Mouse (Mus musculus) C2C12 (cell line): Measurements from ENCODE around the gene Asb6. TPM values are rescaled to one million over a fixed set of nuclear protein-coding genes. Genes with fewer than 3 reads are reported as not detected.

ENCODE experiments used
- H3K27me3 ChIP-seq: one replicate; pipeline ENCODE4 v1.6.1; 2011; ENCODE audit not compliant: control insufficient read depth, insufficient read depth, insufficient read length
- H3K36me3 ChIP-seq: one replicate; pipeline ENCODE4 v1.6.1; 2011; ENCODE audit not compliant: control insufficient read depth, insufficient read depth
- H3K4me3 ChIP-seq: one replicate; pipeline ENCODE4 v1.5.1; 2011; ENCODE audit warnings: mild to moderate bottlenecking, control low read depth; ENCODE audit not compliant: poor library complexity, insufficient read depth, severe bottlenecking
- H3K79me2 ChIP-seq: one replicate; pipeline ENCODE4 v1.6.1; 2011; ENCODE audit not compliant: control insufficient read depth, insufficient read depth
- H3K79me3 ChIP-seq: one replicate; pipeline ENCODE4 v1.6.1; 2011; ENCODE audit warnings: low read depth, control low read depth
- H3ac ChIP-seq: one replicate; pipeline ENCODE3; 2011; ENCODE audit warnings: low read depth; ENCODE audit not compliant: control insufficient read depth, insufficient read length
- CEBPB ChIP-seq: IDR thresholded peaks from one replicate; pipeline ENCODE4 v1.6.1; 2011; ENCODE audit warnings: low read depth, mild to moderate bottlenecking, control low read depth, moderate library complexity
- CTCF ChIP-seq: IDR thresholded peaks from one replicate; pipeline ENCODE4 v1.5.1; 2011; ENCODE audit not compliant: control insufficient read depth, insufficient read depth, insufficient read length
- FOSL1 ChIP-seq: IDR thresholded peaks from one replicate; pipeline ENCODE4 v1.8.0; 2011; ENCODE audit warnings: mild to moderate bottlenecking, low read length; ENCODE audit not compliant: poor library complexity, insufficient read depth, severe bottlenecking
- MAX ChIP-seq: IDR thresholded peaks from one replicate; pipeline ENCODE4 v1.6.1; 2011; ENCODE audit warnings: mild to moderate bottlenecking, control low read depth
- MYOD1 ChIP-seq: IDR thresholded peaks from one replicate; pipeline ENCODE4 v1.6.1; 2011; ENCODE audit warnings: low read depth; ENCODE audit not compliant: control insufficient read depth, insufficient read length
- MYOG ChIP-seq: IDR thresholded peaks from one replicate; pipeline ENCODE4 v1.6.1; 2011; ENCODE audit not compliant: control insufficient read depth, insufficient read length; ENCODE audit errors: extremely low read depth
- USF1 ChIP-seq: IDR thresholded peaks from one replicate; pipeline ENCODE4 v1.6.1; 2011; ENCODE audit warnings: low read depth, mild to moderate bottlenecking, control low read depth, moderate library complexity
- polyA plus RNA-seq: library from polyadenylated mRNA; unstranded; fragments of >200 nt; fragmentation: generic; extraction: Trizol; gene quantifications from one replicate; pipeline ENCODE4 v1.2.1, GENCODE M21; 2012; ENCODE audit warnings: missing spikeins

The Asb6 gene
- polyA plus RNA-seq, 1 experiment = 69.2 TPM

- H3K79me2 ChIP-seq = no peaks in the 10 kb centered on the region
- no peak for TF ChIP-seq FOSL1
- TF ChIP-seq USF1 = no peak
- TF ChIP-seq MAX = no peak
- no peak for TF ChIP-seq MYOD1
- no peak for TF ChIP-seq MYOG
- TF ChIP-seq CTCF = no peak
- TF ChIP-seq CEBPB = no peak
- no peak overlapping the region for H3ac ChIP-seq
- no peaks in the 10 kb centered on the region for H3K36me3 ChIP-seq
- no peaks in the 10 kb centered on the region for H3K27me3 ChIP-seq
- H3K4me3 ChIP-seq = no peak overlapping the region
- H3K79me3 ChIP-seq = no peaks in the 10 kb centered on the region
Observed at GRCm38 (mm10) chr2:30792061-30792460, 38.1 kb downstream of the Asb6 start.

GRCm38 (mm10) chr2:30787466-30787865, 42.7 kb downstream of the Asb6 start:
- TF ChIP-seq CEBPB (no peak), USF1 (no peak), FOSL1 (no peak)

GRCm38 (mm10) chr2:30784078-30784994, 45.8 kb downstream of the Asb6 start:
- Histone ChIP-seq H3K4me3 (no peak overlapping the region), H3K36me3 (no peaks in the 10 kb centered on the region), H3K79me3 (no peaks in the 10 kb centered on the region), H3K27me3 (no peaks in the 10 kb centered on the region), H3ac (no peak overlapping the region), H3K79me2 (no peaks in the 10 kb centered on the region)
- TF ChIP-seq MAX (no peak), MYOD1 (no peak), FOSL1 (no peak), USF1 (no peak), CEBPB (no peak), MYOG (no peak), CTCF (no peak)

More at GRCm38 (mm10) chr2:30787466-30787865, 42.7 kb downstream of the Asb6 start:
- H3K79me3 ChIP-seq = no peaks in the 10 kb centered on the region
- H3K4me3 ChIP-seq = no peak overlapping the region
- no peaks in the 10 kb centered on the region for H3K79me2 ChIP-seq
- H3ac ChIP-seq = no peak overlapping the region
- no peaks in the 10 kb centered on the region for H3K36me3 ChIP-seq
- H3K27me3 ChIP-seq = no peaks in the 10 kb centered on the region

- Histone ChIP-seq H3K4me3 (no peak overlapping the region), H3K79me3 (no peaks in the 10 kb centered on the region), H3K79me2 (no peaks in the 10 kb centered on the region), H3K27me3 (no peaks in the 10 kb centered on the region), H3ac (peak overlapping the region; percentile 20), H3K36me3 (no peaks in the 10 kb centered on the region)
- TF ChIP-seq USF1 = peak; percentile 89
- no peak for TF ChIP-seq CEBPB
- no peak for TF ChIP-seq CTCF
Observed at GRCm38 (mm10) chr2:30783346-30783745, 46.8 kb downstream of the Asb6 start.

GRCm38 (mm10) chr2:30782312-30783290, 47.5 kb downstream of the Asb6 start:
- no peaks in the 10 kb centered on the region for H3K79me3 ChIP-seq
- no peak for TF ChIP-seq CTCF
- TF ChIP-seq USF1 = no peak
- no peak for TF ChIP-seq CEBPB
- no peak for TF ChIP-seq MYOG
- TF ChIP-seq MYOD1 = no peak
- no peak for TF ChIP-seq FOSL1
- TF ChIP-seq MAX = no peak
- H3ac ChIP-seq = no peak overlapping the region
- no peaks in the 10 kb centered on the region for H3K27me3 ChIP-seq
- H3K36me3 ChIP-seq = no peaks in the 10 kb centered on the region
- no peaks in the 10 kb centered on the region for H3K79me2 ChIP-seq
- no peak overlapping the region for H3K4me3 ChIP-seq

- Histone ChIP-seq H3K4me3 (no peak overlapping the region), H3ac (no peak overlapping the region), H3K27me3 (no peaks in the 10 kb centered on the region), H3K79me3 (no peaks in the 10 kb centered on the region), H3K36me3 (no peaks in the 10 kb centered on the region), H3K79me2 (no peaks in the 10 kb centered on the region)
- TF ChIP-seq CEBPB (no peak), FOSL1 (no peak), MAX (no peak), CTCF (no peak), USF1 (no peak)
Observed at GRCm38 (mm10) chr2:30779241-30779640, 50.9 kb downstream of the Asb6 start.
